Comparison of ENCODE assay signal across 21 mouse cellular contexts in the genomic region with DNA sequence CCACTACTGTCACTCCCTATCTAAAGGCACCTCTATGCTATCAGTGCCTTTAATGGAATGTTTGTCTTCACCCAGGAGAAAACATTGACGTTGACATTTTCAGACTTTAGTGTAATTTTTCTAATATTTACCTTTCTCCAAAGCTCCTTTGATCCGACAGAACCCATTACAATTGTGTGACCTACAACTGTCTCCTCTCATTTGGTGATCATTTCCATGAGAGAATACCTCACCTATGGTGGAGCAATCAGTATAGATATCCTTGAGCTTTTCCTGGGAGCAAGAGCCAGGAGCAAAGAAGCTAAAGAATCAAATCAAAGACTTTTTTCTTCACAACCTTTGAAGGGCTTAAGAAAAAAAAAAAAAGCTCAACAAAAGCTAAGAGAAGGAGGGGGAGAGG.
DNase-seq lines count a peak whose midpoint lies in the region; ATAC-seq and TF ChIP-seq lines count a peak whose summit lies in the region.
"Had no signal": no experiment of that assay in that cellular context is flagged by ENCODE, and none has a peak within 500 bp of the region (broad histone marks: within the 10 kb centered on the region; RNA-seq: fewer than 3 reads in every experiment).

No protein-coding gene starts in this region.

- peak; percentile 77; the same call in 1 of the 2 replicates for ATAC-seq in stomach, embryonic 14.5 days (ENCODE audit: insufficient number of reproducible peaks, insufficient read depth, low FRiP score, low read depth)
- no peak for ATAC-seq in stomach, postnatal 0 days (ENCODE audit: low FRiP score, low TSS enrichment)
- ATAC-seq in stomach, embryonic 15.5 days (ENCODE audit: insufficient read depth, low FRiP score, low read depth): peak; percentile 82
- ATAC-seq in stomach, embryonic 16.5 days (ENCODE audit: insufficient read depth, low FRiP score): peak; percentile 58
- ATAC-seq: activated CD4-positive, CD25-positive, alpha-beta regulatory T cell, adult 4 months; CD4-positive, CD25-positive, alpha-beta regulatory T cell, adult 4 months; Patski had no signal

- no peak for TF ChIP-seq CTCF in stomach, postnatal 0 days (IDR thresholded peaks at IDR 0.05; ENCODE audit: low read depth)

- H3K9me3 ChIP-seq in stomach, embryonic 14.5 days (ENCODE audit: control insufficient read depth, low read depth, low read length): no peaks in the 10 kb centered on the region
- H3K9me3 ChIP-seq in stomach, postnatal 0 days (ENCODE audit: control insufficient read depth, low read length): no peaks in the 10 kb centered on the region
- H3K9me3 ChIP-seq in stomach, embryonic 15.5 days: no peaks in the 10 kb centered on the region
- no peaks in the 10 kb centered on the region for H3K9me3 ChIP-seq in stomach, embryonic 16.5 days (replicated peaks; ENCODE audit: control insufficient read depth, low read length)

- H3K4me3 ChIP-seq in stomach, embryonic 14.5 days (ENCODE audit: low read depth, low read length): no peak overlapping the region
- no peak overlapping the region for H3K4me3 ChIP-seq in stomach, postnatal 0 days (ENCODE audit: low read depth, low read length)
- no peak overlapping the region for H3K4me3 ChIP-seq in stomach, embryonic 15.5 days (replicated peaks)
- no peak overlapping the region for H3K4me3 ChIP-seq in stomach, embryonic 16.5 days (replicated peaks; ENCODE audit: low read length)

- H3K4me2 ChIP-seq in stomach, embryonic 14.5 days (replicated peaks; ENCODE audit: low read depth, low read length): no peak overlapping the region
- H3K4me2 ChIP-seq in stomach, postnatal 0 days (replicated peaks; ENCODE audit: low read depth): no peak overlapping the region
- H3K4me2 ChIP-seq in stomach, embryonic 15.5 days: no peak overlapping the region
- no peak overlapping the region for H3K4me2 ChIP-seq in stomach, embryonic 16.5 days (ENCODE audit: low read depth, low read length)

- TF ChIP-seq EP300 in stomach, postnatal 0 days (optimal IDR thresholded peaks at IDR 0.05): no peak

- no peak for DNase-seq in stomach, postnatal 0 days (ENCODE audit: low spot score)
- DNase-seq in thymus, postnatal 10 days (ENCODE audit: low spot score in 2 of 2): no peak
- DNase-seq in cerebellum, postnatal 14 days: no peak
- DNase-seq: adrenal gland, adult 2 months; adrenal gland, adult 8-10 months; adrenal gland, postnatal 10 days; adrenal gland, postnatal 14 days; adrenal gland, postnatal 25 days; adrenal gland, postnatal 36 days; B cell, adult 2 months; cerebellum, adult 11 months; cerebellum, adult 11-12 months; cerebellum, adult 18-20 months had no signal

- no peaks in the 10 kb centered on the region for H3K4me1 ChIP-seq in stomach, embryonic 14.5 days (ENCODE audit: control insufficient read depth, insufficient read depth, low read length)
- no peaks in the 10 kb centered on the region for H3K4me1 ChIP-seq in stomach, postnatal 0 days (replicated peaks; ENCODE audit: control insufficient read depth, insufficient read depth)
- no peaks in the 10 kb centered on the region for H3K4me1 ChIP-seq in stomach, embryonic 15.5 days
- no peaks in the 10 kb centered on the region for H3K4me1 ChIP-seq in stomach, embryonic 16.5 days (ENCODE audit: control insufficient read depth, insufficient read depth, low read length)

- no peaks in the 10 kb centered on the region for H3K36me3 ChIP-seq in stomach, embryonic 14.5 days (ENCODE audit: control insufficient read depth, insufficient read depth, low read length)
- H3K36me3 ChIP-seq in stomach, postnatal 0 days (ENCODE audit: control insufficient read depth, insufficient read depth, low read length): no peaks in the 10 kb centered on the region
- H3K36me3 ChIP-seq in stomach, embryonic 15.5 days: no peaks in the 10 kb centered on the region
- no peaks in the 10 kb centered on the region for H3K36me3 ChIP-seq in stomach, embryonic 16.5 days (ENCODE audit: control insufficient read depth, insufficient read depth, low read length)
- H3K36me3 ChIP-seq: G1E had no signal

- H3K9ac ChIP-seq in stomach, embryonic 14.5 days (replicated peaks; ENCODE audit: low read depth, low read length): no peak overlapping the region
- no peak overlapping the region for H3K9ac ChIP-seq in stomach, postnatal 0 days (ENCODE audit: low read length)
- no peak overlapping the region for H3K9ac ChIP-seq in stomach, embryonic 15.5 days
- H3K9ac ChIP-seq in stomach, embryonic 16.5 days (ENCODE audit: low read length): no peak overlapping the region

- WGBS in stomach, embryonic 14.5 days: 50% methylated on average over 2 of the region's 2 CpGs
- 34% methylated on average over 2 of the region's 2 CpGs for WGBS in stomach, postnatal 0 days
- 49% methylated on average over 2 of the region's 2 CpGs for WGBS in stomach, embryonic 15.5 days
- WGBS in stomach, embryonic 16.5 days: 46% methylated on average over 2 of the region's 2 CpGs

- H3K27ac ChIP-seq in stomach, embryonic 14.5 days (ENCODE audit: low read length): no peak overlapping the region
- no peak overlapping the region for H3K27ac ChIP-seq in stomach, postnatal 0 days (replicated peaks)
- no peak overlapping the region for H3K27ac ChIP-seq in stomach, embryonic 15.5 days
- no peak overlapping the region for H3K27ac ChIP-seq in stomach, embryonic 16.5 days (ENCODE audit: low read length)

- H3K27me3 ChIP-seq in stomach, embryonic 14.5 days (ENCODE audit: control insufficient read depth, insufficient read depth, low read length): no peaks in the 10 kb centered on the region
- H3K27me3 ChIP-seq in stomach, postnatal 0 days (ENCODE audit: control insufficient read depth, insufficient read depth, low read length): no peaks in the 10 kb centered on the region
- no peaks in the 10 kb centered on the region for H3K27me3 ChIP-seq in stomach, embryonic 15.5 days (replicated peaks)
- no peaks in the 10 kb centered on the region for H3K27me3 ChIP-seq in stomach, embryonic 16.5 days (ENCODE audit: control insufficient read depth, insufficient read depth, low read length)
- H3K27me3 ChIP-seq: CH12.LX, Patski had no signal
